Mouse (Mus musculus) megakaryocyte-erythroid progenitor cell, adult 5 weeks (primary cell): ENCODE results near the gene Atad5. TPM values are rescaled to one million over a fixed set of nuclear protein-coding genes. Genes with fewer than 3 reads are reported as not detected.

Source experiments
- polyA plus RNA-seq: library from polyadenylated mRNA; stranded (reverse); fragments of >175 nt; gene quantifications from 2 replicates; pipeline ENCODE4 v1.2.3, GENCODE M21; 2012

Gene Atad5
- 2.6 and 3.1 TPM in 2 replicates for polyA plus RNA-seq

GRCm38 (mm10) chr11:80088917-80089816, at the start of gene Atad5:
Gene Atad5, plus strand, starts transcription at chr11:80089400.

GRCm38 (mm10) chr11:80080826-80081728, 8.1 kb upstream of the Atad5 start, which contains the start of gene Crlf3:
Gene Crlf3, minus strand, starts transcription at chr11:80080991.

GRCm38 (mm10) chr11:80141825-80142521, 52.8 kb downstream of the Atad5 start, which contains the start of gene Tefm:
Gene Tefm, minus strand, starts transcription at chr11:80142175.

GRCm38 (mm10) chr11:80153857-80154495, 64.8 kb downstream of the Atad5 start, which contains the start of gene Adap2:
Gene Adap2, plus strand, starts transcription at chr11:80154105.

GRCm38 (mm10) chr11:80183705-80184255, 94.6 kb downstream of the Atad5 start, which contains the start of gene Rnf135:
Gene Rnf135, plus strand, starts transcription at chr11:80183851.

Other genes with a start within 250 kb of the Atad5 start
- 3.8 and 4.0 TPM in 2 replicates for gene Utp6, start 127.0 kb upstream of the Atad5 start, polyA plus RNA-seq
- gene Suz12, start 96.3 kb upstream of the Atad5 start, polyA plus RNA-seq: 17.5 and 23.9 TPM in 2 replicates
- gene Crlf3, start 8.4 kb upstream of the Atad5 start, polyA plus RNA-seq: 23.8 and 29.3 TPM in 2 replicates
- 0.31 and 0.43 TPM in 2 replicates for gene Tefm, start 52.8 kb downstream of the Atad5 start, polyA plus RNA-seq
- gene Adap2, start 64.7 kb downstream of the Atad5 start, polyA plus RNA-seq: 0.47 and 0.50 TPM in 2 replicates
- 3.9 and 4.9 TPM in 2 replicates for gene Rnf135, start 94.5 kb downstream of the Atad5 start, polyA plus RNA-seq
- 5.0 and 7.3 TPM in 2 replicates for gene Rhot1, start 119.6 kb downstream of the Atad5 start, polyA plus RNA-seq
- 0.64 and 0.87 TPM in 2 replicates for gene Rhbdl3, start 211.5 kb downstream of the Atad5 start, polyA plus RNA-seq